Mouse (Mus musculus) layer of hippocampus, adult 18-20 months (tissue): ENCODE results near the gene Nfyc. TPM values are rescaled to one million over a fixed set of nuclear protein-coding genes. Genes with fewer than 3 reads are reported as not detected.

Experiments
- DNase-seq, 2 experiments: peaks; one replicate each; pipeline ENCODE4 v3.0.0; 2022; ENCODE audit warnings: low spot score in 2 of 2
- long read RNA-seq: library from polyadenylated mRNA; stranded (forward); transcript quantifications from one replicate; pipeline ENCODE4 v2.0.0, GENCODE M21; 2021
- total RNA-seq, 2 experiments: library from RNA; stranded (reverse); gene quantifications; 2 replicates each; pipeline ENCODE4 v1.2.3; 2021

Gene Nfyc
- total RNA-seq, result 10 to 100 TPM; 44.8 to 46.5 TPM
- long read RNA-seq, transcript Nfyc-201 (10 exons, 1,932 nt), result major isoform, 30 of 48 reads
- long read RNA-seq, partial matches to known transcripts, result 4 of 48 reads
- long read RNA-seq, other reads (novel, unspliced or antisense), result 12 of 48 reads

- no peak for DNase-seq
These were observed at the start of gene Nfyc for GRCm38 (mm10) chr4:120831472-120831871. TSS of gene Nfyc (minus strand) at chr4:120831572.

GRCm38 (mm10) chr4:120880731-120881432 lies 49.5 kb upstream of the Nfyc start:
- no peak for DNase-seq

- DNase-seq, result no peak
These were observed 48.0 kb upstream of the Nfyc start for GRCm38 (mm10) chr4:120879386-120879785.

DNA sequence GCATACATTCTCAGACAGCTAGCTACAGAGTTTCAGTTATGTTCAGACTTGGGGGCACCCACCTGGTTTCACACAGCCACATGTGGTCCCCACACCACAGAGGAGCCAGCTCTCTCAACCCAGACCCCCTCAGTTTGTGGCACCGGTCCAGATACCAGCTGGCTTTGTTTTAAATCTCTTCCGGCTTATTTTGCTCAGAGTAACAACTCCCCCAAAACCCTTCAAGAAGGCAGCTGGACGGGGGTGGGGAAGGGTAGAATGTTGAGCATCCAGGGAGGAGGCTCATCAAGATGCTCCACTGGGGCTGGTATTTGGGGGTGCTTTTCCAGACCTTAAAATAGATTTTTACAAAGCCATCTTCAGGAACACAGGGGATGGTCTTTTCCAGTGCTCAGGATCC lies 47.4 kb upstream of the Nfyc start:
- peak in 1 of 2 experiments; percentile 31 for DNase-seq

DNA sequence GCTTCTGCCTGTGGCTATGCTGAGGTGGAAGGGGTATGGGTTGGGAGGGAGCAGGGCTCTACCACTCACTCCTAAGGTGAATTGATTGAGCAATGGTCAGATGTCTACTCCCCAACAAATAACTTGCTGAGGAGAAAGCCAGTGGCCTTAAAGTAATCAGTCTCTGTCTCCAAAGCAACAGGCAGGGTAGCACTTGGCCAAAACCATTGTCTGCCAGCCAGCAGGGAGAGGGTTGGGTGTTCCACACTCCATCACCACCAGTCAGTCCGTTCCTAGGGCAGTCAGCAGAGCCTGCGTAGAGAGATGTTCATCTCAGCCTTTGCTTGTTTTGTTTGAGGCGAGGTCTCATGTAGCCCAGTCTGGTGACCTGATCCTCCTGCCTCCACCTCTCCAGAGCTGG lies 44.6 kb upstream of the Nfyc start:
- no peak for DNase-seq

DNA sequence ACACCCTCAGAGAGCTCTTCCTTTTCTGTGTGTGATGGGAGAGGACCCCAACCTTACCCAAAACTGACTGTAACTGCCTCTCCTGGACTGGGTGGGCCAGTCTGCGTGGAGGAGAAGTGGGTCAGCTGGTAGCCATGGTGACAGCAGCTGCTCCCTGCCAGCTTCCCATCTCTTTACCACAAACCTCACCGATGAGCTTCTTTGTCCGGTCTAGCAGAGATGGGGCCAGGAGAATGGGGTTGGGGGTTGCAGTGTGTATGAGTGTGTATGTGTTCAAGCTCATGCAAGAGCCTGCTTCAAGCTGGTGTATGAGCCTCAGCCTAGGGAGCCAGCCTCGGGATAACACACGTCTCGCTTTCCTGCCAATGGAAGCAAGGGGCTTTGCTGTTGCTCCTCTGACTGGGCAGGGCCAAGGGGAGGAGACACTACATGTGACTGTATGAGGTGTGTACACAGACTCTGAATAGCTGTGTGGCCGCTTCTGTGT lies 38.9 kb upstream of the Nfyc start:
- no peak for DNase-seq

DNA sequence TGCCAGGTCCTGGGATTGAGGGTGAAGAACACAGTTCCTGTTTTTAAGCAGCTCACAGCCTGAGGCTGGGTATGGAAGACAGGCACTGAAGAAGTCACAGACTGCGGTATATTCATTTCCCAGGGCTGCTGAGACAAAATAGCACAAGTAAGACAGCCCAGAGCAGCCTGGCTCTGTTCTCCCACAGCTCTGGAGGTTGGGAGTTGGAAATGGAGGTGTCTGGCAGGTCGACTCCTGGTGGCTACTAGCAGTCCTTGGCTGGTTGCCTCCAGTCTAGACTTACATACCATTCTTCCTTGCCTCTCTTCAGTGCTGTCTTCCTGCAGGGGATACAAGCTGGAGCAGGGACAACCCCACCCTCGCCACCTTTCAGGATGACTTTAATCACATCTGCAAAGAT lies 37.6 kb upstream of the Nfyc start:
- DNase-seq, result no peak

DNA sequence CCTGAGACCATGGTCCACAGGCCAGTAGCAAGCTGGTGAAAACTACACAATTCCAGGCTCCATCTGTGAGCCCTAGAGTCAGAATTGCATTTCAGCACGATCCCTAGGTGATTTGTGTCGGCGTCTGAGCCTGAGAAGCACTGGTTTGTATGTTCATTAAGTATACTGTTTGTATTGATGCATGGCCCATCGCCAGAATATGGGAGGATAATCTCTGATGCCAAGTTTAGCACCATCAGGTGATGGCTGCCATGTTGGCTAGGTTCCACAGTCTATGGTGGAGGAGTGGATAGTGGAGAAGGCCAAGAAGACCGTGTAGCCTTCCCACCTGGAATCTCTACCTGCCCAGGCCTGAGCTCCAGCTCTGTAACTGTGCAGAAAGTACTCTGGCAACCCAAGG lies 36.9 kb upstream of the Nfyc start:
- DNase-seq, result no peak

GRCm38 (mm10) chr4:120866211-120866610 lies 34.8 kb upstream of the Nfyc start:
- DNase-seq, result no peak

GRCm38 (mm10) chr4:120859865-120860264 lies 28.5 kb upstream of the Nfyc start:
- no peak for DNase-seq

- DNase-seq, result no peak
These were observed 25.0 kb upstream of the Nfyc start for GRCm38 (mm10) chr4:120856376-120856775.

GRCm38 (mm10) chr4:120855360-120856060 lies 24.1 kb upstream of the Nfyc start:
- no peak for DNase-seq

GRCm38 (mm10) chr4:120854588-120855319 lies 23.4 kb upstream of the Nfyc start, which contains the start of gene Rims3:
TSS of gene Rims3 (plus strand) at chr4:120854816.
- no peak for DNase-seq

- DNase-seq, result peak; percentile 42 to 71
These were observed 19.6 kb upstream of the Nfyc start for GRCm38 (mm10) chr4:120850946-120851345.

- peak in 1 of 2 experiments; percentile 25 for DNase-seq
These were observed 18.1 kb upstream of the Nfyc start for GRCm38 (mm10) chr4:120849451-120849850.

- DNase-seq, result no peak
These were observed 17.5 kb upstream of the Nfyc start for GRCm38 (mm10) chr4:120848909-120849308.

DNA sequence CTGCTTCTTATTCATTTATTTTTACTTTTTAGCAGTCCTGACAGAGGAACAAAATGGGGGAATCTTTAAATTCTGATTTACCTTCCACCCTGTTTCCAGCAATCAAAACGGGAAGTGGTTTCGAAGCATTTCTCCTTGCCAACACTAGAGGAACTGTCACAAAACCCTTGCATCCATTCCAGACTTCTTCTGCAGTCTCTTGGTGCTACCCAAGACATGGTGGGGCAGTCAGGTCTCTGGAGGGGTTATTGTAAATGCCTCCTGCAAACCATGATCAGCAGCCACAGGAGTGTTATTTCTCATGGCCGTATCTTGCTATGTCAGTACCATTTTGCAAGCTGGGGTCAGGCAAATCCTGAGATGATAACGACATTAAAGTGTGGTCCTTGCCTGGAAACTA lies 13.7 kb upstream of the Nfyc start:
- no peak for DNase-seq

GRCm38 (mm10) chr4:120844423-120845082 lies 13.2 kb upstream of the Nfyc start:
- DNase-seq, result no peak

- no peak for DNase-seq
These were observed 10.0 kb upstream of the Nfyc start for GRCm38 (mm10) chr4:120841342-120841741.

GRCm38 (mm10) chr4:120830767-120831166 lies 605 bp downstream of the Nfyc start:
- DNase-seq, result peak; percentile 23 to 60

GRCm38 (mm10) chr4:120826418-120826817 lies 5.0 kb downstream of the Nfyc start:
- DNase-seq, result no peak
